Mouse (Mus musculus) adipocyte (in vitro differentiated cells): Measurements from ENCODE around the gene Fbn1.

Source experiments
- DNase-seq: peaks from one replicate; pipeline ENCODE4 v3.0.0-alpha.2; 2016; ENCODE audit warnings: low spot score

The Fbn1 gene

GRCm38 (mm10) chr2:125337239-125337638 is 170.6 kb downstream of the Fbn1 start:
- no peak for DNase-seq

DNA sequence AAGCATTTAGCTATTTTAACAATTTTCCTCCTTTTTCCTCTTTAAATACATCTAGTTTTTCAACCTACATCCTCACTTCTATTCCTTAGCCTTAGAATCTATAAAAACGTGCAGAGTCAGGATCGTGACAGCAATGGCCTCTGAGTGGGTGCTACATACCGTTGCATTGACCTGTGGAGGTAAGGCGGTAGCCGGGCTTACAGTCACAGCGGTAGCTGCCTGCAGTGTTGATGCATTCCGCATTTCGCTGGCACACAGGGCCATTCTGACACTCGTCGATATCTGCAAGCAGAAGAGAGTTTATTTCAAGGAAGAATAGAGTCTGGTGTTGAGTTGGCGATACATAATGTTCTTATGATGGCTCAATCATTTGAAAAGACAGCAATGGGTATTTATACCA is 172.6 kb downstream of the Fbn1 start:
- DNase-seq = no peak

GRCm38 (mm10) chr2:125334163-125334562 is 173.6 kb downstream of the Fbn1 start:
- DNase-seq = peak; percentile 70

DNA sequence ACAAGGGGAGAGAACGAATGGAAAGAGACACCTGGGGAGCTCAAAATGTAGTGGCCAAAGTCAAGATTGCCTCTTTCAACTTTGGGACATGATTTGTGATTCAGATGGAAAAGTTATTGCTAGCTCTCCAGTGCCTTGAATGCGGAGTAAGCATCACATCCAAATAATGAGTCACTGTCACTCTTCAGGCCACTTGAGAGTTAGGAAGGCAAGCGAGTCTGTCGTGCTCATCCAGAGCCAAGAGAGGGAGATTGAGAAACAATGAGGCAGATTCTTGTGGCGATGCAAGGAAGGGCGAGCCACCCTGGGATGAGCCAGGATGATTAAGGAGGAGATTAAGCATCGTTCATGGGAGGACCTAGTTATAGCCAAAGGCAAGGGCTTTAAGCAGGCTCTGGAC is 176.2 kb downstream of the Fbn1 start:
- no peak for DNase-seq

GRCm38 (mm10) chr2:125330506-125330905 is 177.3 kb downstream of the Fbn1 start:
- DNase-seq = no peak

- DNase-seq = peak; percentile 29
Measured at GRCm38 (mm10) chr2:125325125-125325855, 182.5 kb downstream of the Fbn1 start.

GRCm38 (mm10) chr2:125324455-125324854 is 183.3 kb downstream of the Fbn1 start:
- DNase-seq = no peak

DNA sequence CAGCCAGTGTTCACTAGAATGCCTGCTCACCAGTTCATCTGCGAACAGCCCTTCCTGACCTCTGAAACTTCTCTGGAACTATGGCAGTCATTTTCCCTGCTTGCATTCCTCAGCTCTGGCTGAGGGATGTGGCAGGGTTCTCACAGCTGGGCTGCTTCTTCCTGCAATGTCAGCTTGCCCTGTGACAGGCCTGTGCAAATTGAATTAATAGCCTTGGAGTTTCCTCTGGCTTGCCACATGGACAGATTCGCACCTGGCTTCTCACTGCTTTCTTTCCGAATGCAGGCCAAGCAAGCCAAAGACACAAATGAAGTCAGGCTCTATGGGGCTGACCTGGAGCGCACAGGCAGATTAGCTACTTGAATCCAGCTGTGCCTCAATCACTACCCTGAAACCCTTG is 184.4 kb downstream of the Fbn1 start:
- no peak for DNase-seq

DNA sequence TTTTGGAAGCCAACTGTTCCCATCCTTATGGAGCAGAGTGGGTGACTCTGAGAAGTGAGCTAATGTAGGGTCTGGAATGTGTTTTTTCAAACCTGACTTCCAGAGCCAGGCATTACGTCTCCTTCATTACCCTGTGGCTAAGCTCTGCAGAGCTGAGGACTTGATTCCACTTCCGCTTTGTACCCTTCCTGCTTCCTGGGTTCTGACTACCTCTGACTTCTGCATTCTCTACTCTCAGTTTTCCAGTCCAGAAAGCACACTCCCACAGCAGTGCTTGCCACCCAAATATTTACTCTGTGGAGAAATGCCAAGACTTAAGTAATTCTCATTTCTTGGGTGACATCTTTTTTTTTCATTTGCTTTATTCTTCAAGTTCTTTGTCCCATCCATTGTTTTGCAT is 185.2 kb downstream of the Fbn1 start:
- no peak for DNase-seq

DNA sequence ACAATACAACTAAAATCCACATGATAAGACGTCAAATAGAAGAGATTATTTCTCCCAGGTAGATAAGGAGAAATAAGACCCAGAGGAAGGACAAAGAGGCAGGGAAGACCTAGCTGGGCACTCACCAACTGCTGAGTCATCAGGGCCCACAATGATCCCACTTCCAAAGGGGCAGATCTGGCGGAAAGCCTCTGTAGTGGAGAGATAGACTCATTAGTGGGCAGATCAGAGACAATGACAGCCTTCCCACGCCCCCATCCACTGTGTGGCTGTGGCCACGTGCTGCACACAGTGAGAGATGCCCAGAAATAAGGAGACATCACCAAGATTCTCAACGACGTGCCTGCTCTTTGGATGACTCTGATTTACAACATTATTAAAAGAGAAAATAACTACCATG is 186.7 kb downstream of the Fbn1 start:
- no peak for DNase-seq

DNA sequence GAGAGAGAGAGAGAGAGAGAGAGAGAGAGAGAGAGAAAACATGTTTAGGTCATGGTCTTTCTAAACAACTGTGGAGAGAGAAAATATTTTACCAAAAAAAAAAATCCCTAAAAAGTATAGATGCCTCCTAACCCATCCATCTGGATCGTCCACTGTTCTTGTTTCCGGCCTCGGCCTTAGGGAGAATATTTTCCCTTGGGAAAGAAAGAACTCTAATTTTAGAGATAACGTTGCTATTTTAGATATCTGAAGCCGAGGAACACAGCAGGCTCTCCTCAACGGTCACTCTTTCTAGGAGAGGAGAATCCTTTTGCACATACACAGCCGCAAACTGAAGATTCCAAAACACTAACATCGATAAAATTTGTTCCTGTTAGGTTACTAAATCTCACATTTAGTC is 188.1 kb downstream of the Fbn1 start:
- DNase-seq = no peak

GRCm38 (mm10) chr2:125318371-125319061 is 189.3 kb downstream of the Fbn1 start:
- peak; percentile 70 for DNase-seq

DNA sequence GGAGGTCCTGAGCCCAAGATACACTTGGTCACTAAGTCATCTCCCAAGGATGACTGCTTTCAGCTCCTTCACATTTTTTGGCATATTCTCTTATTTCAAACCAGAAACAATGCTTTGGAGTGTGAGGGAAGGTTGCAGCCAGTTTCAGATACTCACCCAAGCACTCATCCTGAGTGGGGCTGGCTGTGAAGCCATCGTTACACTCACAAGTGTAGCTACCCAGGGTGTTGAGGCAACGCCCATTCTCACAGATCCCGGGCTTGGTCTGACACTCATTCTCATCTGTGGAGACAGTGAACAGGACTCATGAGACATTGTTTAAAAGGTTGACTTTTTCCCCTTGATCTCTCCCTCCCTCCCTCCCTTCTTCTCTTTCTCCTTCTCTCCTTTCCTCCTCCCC is 192.6 kb downstream of the Fbn1 start:
- DNase-seq = no peak

GRCm38 (mm10) chr2:125314169-125314925 is 193.4 kb downstream of the Fbn1 start:
- DNase-seq = no peak

- DNase-seq = no peak
Measured at GRCm38 (mm10) chr2:125309710-125310109, 198.1 kb downstream of the Fbn1 start.

DNA sequence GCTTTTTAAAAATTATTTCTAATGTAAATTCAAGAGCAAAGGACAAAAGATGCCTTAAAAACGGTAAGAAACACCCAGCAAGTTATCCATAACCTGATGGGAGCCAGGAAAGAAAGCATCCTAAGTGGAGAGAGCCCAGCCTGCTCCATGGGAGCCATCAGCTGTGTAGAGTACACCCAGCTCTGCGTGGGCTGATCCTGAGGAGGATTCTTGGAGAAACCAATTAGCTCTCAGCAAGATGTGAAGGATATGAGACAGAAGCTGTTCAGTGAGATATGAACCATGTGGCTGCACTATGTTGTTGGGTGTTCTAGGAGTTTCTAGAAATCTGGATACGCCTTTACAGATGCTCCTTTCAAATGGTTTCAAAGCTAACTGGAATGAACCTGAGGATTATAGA is 202.1 kb downstream of the Fbn1 start:
- DNase-seq = no peak

DNA sequence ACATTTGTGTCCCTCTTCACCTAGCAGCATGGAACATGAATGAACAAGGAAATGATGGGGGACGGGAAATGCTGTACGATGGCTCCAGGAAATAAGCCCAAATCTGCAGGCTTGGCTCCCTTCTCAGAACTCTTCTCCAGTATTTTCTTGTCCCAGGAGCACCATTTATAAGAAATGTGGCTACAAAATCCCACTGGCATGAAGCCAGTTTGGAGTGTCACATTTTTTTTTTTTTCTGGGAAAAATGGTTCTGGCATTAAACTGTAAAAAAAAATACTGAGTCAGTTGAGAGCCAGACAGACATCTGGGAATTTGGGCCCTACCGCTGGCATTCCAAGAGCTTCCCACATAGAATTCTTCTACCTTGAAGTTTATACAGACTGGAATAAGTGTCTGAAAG is 203.0 kb downstream of the Fbn1 start:
- DNase-seq = peak; percentile 85

- peak; percentile 76 for DNase-seq
Measured at GRCm38 (mm10) chr2:125303764-125304384, 203.9 kb downstream of the Fbn1 start.

DNA sequence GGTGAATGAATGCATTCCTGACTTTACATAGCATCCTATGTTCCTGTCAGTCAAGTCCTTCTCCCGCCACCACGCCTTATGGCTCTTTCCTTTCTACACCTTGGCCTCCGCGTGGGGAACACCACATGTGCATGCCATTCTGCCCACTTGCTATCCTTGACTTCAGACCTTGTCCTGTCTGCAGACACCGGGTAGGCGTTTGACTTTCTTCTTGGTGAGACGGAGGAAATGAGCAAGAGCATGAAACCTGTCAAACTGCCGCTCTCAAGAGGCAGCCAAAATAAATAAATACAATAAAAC is 205.2 kb downstream of the Fbn1 start:
- DNase-seq = no peak

GRCm38 (mm10) chr2:125301877-125302624 is 205.7 kb downstream of the Fbn1 start:
- DNase-seq = no peak

DNA sequence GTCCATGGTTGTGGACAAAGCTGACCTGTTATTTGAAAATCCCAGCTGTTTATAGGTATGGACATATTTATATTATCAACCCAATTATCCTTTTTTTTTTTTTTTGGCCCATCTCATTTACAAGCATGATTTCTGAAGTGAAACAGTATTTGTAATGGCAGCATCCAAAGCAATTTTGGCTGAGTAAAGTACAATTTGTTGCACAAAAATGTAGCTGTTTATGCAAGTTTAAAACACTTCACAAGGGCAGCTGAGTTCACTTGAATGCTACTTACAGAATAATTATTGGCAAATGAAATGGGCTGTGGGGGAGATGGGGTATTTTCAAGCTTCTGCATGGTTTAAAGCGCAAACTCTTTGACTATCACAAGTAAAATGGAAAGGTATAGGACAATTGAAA is 209.0 kb downstream of the Fbn1 start:
- DNase-seq = peak; percentile 46

GRCm38 (mm10) chr2:125295526-125295925 is 212.3 kb downstream of the Fbn1 start:
- DNase-seq = no peak
